Mouse (Mus musculus) gastrocnemius, adult 2 months (tissue): Measurements from ENCODE around the gene Adgrl3. TPM values are rescaled to one million over a fixed set of nuclear protein-coding genes. Genes with fewer than 3 reads are reported as not detected.
A peak's percentile ranks its signal among the peaks of the same experiment; 100 is the strongest.
"Not testable (repeated sequence)": the region's sequence is repeated elsewhere in the genome, so short reads cannot be mapped to it uniquely, and the experiment has no call there.

Source experiments
- DNase-seq: peaks from one replicate; pipeline ENCODE4 v3.0.0; 2022
- H3K27ac ChIP-seq: fragments of 200-600 bp; 2 replicates; pipeline ENCODE4 v1.8.1; 2022; ENCODE audit warnings: mild to moderate bottlenecking
- H3K4me3 ChIP-seq: fragments of 200-600 bp; 2 replicates; pipeline ENCODE4 v1.8.1; 2022; ENCODE audit warnings: mild to moderate bottlenecking, moderate library complexity
- CTCF ChIP-seq: fragments of 200-600 bp; IDR thresholded peaks from 2 replicates; pipeline ENCODE4 v1.8.1; 2022; ENCODE audit warnings: antibody characterized with exemption, mild to moderate bottlenecking, moderate library complexity
- intact Hi-C: fragments of 180-260 bp; cut with DNase I; formaldehyde crosslinking; loops from one replicate; pipeline ENCODE4 v1.15.1; 2025
- total RNA-seq, 2 experiments: library from RNA; stranded (reverse); gene quantifications; 2 replicates each; pipeline ENCODE4 v1.2.3; 2021

Adgrl3 gene
- total RNA-seq, 2 experiments from 2014 or later = 0.51 to 0.73 TPM

DNA sequence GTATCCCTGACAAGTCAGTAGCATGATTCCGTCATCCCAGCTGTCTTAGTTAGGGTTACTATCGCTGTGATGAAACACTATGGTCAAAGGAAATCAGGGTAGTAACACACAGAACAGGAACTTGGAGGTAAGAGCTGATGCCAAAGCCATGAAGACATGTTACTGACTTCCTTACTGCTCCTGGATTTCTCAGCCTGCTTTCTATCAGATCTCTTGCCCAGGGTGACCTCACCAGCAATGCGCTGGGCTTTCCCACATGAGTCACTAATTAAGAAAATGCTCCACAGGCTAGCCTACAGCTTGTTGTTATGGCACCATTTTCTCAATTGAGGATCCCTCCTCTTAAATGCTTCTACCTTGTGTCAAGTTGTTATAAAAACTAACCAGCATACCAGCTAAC is 481.1 kb downstream of the Adgrl3 start:
- TF ChIP-seq CTCF = no peak
- H3K27ac ChIP-seq = no peak overlapping the region
- intact Hi-C loops = no loop called here

DNA sequence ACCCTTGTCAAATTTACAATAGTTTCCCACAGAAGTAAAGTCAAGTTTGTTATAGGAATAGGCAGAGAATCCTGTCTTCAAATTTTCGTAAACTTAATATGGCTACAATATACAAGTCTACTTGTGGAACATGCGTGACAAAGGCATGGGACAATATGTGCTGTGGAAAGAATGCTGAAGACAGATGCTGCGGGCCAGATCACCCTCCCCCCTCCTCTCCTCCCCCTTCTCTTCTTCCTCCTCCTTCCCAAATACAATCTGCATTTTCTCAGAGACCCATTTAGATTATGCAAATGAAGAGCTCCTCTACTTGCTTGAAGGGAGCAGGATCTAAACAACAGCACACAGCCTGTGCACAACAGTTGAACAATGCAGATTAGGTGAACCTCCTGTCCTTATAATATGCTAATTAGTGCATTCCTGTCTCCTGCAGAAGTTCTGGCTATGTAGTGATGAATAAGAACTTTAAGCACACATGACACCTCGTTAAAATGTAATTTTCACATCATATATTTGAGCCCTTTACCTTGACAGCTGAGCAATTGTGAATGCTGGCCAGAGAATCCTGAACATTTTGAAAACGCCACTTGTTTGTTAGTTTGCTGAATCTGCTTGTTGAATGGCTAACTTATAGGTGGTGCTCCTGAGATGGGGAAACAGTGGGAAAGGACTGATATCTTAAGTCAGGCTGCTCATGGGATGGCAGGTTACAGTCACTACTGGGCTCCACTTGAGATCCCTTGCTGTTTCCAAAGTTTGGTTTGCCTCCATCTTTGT is 499.0 kb downstream of the Adgrl3 start:
- Histone ChIP-seq H3K27ac (no peak overlapping the region), H3K4me3 (peak overlapping the region; percentile 14)
- intact Hi-C loops = no loop called here
- no peak for DNase-seq
- no peak for TF ChIP-seq CTCF

More for the DNA sequence above, 481.1 kb downstream of the Adgrl3 start:
- no peak overlapping the region for H3K4me3 ChIP-seq
- no peak for DNase-seq

DNA sequence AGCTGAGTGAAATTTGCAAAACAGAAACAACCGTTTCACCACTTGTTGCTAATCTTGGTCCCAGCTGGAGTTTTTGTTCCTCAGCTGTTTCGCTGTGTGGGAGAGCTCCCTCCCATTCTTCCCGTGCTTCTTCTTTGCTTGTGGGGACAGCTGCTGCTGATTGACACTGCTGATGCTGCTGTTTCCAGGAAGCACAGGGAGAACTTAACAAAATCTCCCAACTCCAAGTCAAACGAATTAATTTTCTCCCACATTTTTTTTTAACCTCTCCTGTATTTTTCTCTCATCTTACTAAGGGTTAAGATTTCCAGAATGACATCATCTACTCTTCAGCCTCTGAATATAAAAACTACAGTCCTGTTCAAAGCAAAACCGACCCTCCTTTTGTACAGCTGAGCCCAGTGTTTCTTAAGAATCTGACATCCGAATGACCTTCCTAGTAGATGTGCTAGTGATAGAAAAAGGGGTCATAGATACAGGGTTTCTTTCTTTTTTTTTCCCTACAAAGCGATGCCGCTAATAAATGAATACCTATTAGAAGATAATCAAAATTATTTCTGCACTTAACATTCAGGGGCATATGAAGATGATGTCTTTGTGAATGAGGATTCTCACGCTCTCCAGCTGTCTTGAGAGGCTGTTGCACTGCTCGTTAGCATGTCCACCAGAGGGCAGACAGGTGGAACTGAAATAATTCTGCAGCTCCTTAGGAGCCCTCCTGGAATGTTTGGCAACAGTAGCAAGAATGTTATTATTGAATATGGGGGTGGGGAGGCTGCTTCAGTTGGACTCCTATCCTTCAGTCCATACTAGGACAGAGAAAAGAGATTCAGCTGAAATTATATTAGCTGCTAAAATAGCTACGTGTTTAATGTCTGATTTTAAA is 499.8 kb downstream of the Adgrl3 start:
- intact Hi-C loops = no loop called here
- peak; percentile 44 for DNase-seq
- peak; percentile 55 for TF ChIP-seq CTCF
- Histone ChIP-seq H3K4me3 (peak overlapping the region; percentile 14), H3K27ac (0 out of 2 replicates have a peak overlapping the region, but pooled peaks have one; percentile 16)

DNA sequence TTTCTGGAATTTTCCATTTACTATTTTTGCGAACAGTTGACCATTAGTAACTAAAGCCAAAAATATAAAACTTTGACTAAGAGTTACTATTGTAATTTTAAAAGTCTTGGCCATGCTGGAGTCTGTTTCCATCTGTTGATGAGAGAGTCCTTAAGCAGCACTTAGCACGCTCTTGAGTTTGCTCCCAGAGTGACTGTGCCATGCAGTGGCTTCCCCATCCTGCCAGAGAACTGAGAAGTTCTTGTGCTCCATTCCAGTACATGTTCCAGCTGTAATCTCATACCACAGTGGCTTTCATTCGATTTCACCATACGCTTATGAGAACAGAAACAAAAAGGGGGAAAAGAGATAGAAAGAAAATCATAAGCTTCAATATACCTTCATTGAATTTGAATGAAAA is 502.8 kb downstream of the Adgrl3 start:
- no peak for TF ChIP-seq CTCF
- Histone ChIP-seq H3K4me3 (no peak overlapping the region), H3K27ac (no peak overlapping the region)
- no peak for DNase-seq
- intact Hi-C loops = no loop called here

DNA sequence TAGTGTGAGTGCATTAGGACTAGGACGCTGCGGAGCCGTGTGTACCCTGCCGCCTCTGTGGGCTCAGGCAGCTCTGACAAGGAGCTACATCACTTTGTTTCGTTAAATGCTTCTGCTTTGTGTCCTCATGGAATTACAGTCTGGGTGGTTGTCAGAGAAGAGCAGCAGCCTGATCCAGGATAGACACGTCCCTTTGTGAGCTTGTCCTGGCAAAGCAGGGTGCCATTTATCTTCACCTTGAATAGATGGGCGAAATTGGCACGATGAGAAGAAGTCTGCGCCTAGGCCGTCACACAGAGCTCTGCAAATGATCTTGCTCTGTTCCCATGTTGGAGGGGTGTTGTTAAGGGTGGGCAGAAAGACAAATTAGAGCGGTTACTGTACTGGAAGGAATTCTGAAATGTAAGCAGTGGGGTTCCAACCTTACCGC is 504.6 kb downstream of the Adgrl3 start:
- intact Hi-C loops = no loop called here
- TF ChIP-seq CTCF = no peak
- no peak for DNase-seq
- H3K4me3 ChIP-seq = no peak overlapping the region
- H3K27ac ChIP-seq = no peak overlapping the region

- Histone ChIP-seq H3K4me3 (no peak overlapping the region), H3K27ac (no peak overlapping the region)
- intact Hi-C loops = no loop called here
- DNase-seq = no peak
- no peak for TF ChIP-seq CTCF
Observed at GRCm38 (mm10) chr5:81525326-81525725, 505.4 kb downstream of the Adgrl3 start.

DNA sequence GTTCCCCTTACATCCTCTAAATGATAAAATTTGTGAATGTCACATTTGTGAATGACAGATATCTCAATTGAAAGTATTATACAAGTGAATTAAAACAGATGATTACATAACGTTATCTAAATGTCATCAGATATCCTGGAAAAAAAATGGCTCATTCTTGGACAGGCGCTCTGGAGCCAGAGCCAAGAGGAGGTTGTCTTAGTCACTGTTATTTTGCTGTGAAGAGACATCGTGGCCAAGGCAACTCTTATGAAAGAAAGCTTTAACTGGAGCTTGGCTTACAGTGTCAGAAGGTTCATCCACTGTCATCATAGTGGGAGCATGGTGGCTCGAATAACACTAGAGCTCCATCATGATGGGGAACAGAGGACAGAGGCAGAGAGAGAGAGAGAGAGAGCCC is 511.7 kb downstream of the Adgrl3 start:
- TF ChIP-seq CTCF = no peak
- intact Hi-C loops = no loop called here
- no peak for DNase-seq
- H3K27ac ChIP-seq = no peak overlapping the region
- no peak overlapping the region for H3K4me3 ChIP-seq

DNA sequence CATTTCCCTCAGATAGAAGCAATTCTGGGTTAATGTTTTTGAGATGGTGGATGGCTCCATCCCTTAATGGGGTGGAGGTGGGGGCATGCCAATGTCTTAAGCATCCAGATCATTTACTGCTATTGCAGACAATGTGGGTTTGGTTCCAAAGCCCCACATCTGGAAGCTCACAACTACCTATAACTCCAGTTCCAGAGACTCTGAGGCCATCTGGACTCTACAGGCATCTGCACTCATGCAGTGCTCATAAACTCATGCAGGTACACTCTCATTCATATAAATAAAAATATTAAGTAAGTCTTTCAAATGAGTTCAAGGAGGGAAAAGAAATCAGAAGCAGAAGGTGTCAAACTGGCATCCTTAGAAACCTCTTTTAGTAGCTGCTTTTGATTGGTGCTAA is 530.3 kb downstream of the Adgrl3 start:
- Histone ChIP-seq H3K27ac (no peak overlapping the region), H3K4me3 (no peak overlapping the region)
- TF ChIP-seq CTCF = no peak
- DNase-seq = no peak
- intact Hi-C loops = no loop called here

DNA sequence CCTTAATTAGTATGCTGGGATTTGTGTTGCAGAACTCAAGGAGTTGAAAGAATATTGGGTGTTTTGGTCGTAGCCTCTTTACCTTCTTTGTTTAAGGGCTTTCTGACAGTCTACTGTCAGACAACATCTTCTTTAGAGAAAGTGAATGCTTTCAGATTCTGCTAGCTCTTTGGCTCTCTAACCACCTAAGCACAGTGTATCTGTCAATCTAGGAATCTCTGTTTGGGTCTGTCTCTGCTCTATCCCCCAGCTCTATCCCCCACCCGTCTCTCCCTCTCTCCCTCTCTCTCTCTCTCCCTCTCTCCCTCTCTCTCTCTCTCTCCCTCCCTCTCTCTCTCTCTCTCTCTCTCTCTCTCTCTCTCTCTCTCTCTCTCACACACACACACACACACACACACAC is 535.2 kb downstream of the Adgrl3 start:
- H3K27ac ChIP-seq, intact Hi-C loops, H3K4me3 ChIP-seq, DNase-seq: not testable (repeated sequence)

DNA sequence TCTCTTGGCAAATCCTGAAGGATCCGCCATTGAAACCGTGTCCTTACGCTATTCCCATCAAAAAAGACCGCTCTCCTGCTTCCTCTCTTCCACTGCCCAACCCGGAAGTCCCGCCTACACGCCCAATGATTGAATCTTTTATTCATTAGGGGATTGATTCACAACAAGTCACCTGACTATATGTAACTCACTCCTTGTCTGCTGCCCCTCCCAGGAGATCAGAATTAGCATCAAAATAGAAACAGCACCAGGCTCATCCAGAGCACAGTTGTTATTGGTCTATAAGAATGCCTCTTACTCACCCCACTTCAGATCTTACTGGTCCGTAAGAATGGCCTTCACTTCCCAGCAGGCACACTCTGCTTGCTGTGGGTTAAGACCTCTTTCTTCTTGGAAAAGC is 536.1 kb downstream of the Adgrl3 start:
- no peak overlapping the region for H3K4me3 ChIP-seq
- DNase-seq = no peak
- H3K27ac ChIP-seq = no peak overlapping the region
- TF ChIP-seq CTCF = no peak
- intact Hi-C loops = no loop called here

DNA sequence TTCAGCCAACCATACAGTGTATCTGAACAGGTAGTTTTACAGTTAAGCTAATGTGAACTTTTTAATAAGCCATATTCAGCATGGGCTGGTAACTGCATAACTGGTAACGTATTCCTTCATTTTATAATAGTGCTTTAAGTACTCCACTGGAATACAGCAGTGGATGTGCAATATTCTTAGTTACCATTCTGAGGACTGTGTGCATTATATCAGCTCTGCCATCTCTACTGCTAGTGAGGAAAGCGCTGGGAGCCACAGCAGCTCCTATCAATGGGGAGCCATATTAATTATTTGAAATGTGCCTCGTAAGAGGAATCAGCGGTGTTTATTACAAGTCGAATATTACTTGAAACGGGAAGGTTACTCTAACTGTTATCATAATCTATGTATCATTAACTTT is 539.0 kb downstream of the Adgrl3 start:
- intact Hi-C loops = no loop called here
- Histone ChIP-seq H3K4me3 (no peak overlapping the region), H3K27ac (no peak overlapping the region)
- no peak for DNase-seq
- no peak for TF ChIP-seq CTCF

- no peak for DNase-seq
- no peak for TF ChIP-seq CTCF
- Histone ChIP-seq H3K4me3 (no peak overlapping the region), H3K27ac (no peak overlapping the region)
- intact Hi-C loops = no loop called here
Observed at GRCm38 (mm10) chr5:81564294-81564693, 544.4 kb downstream of the Adgrl3 start.

- intact Hi-C loops = no loop called here
- Histone ChIP-seq H3K4me3 (no peak overlapping the region), H3K27ac (no peak overlapping the region)
- no peak for TF ChIP-seq CTCF
- no peak for DNase-seq
Observed at GRCm38 (mm10) chr5:81566577-81566976, 546.6 kb downstream of the Adgrl3 start.

- no peak for DNase-seq
- no peak overlapping the region for H3K4me3 ChIP-seq
- no peak for TF ChIP-seq CTCF
- no peak overlapping the region for H3K27ac ChIP-seq
- intact Hi-C loops = no loop called here
Observed at GRCm38 (mm10) chr5:81568743-81569142, 548.8 kb downstream of the Adgrl3 start.
